17 mouse cellular contexts compared by ENCODE assay signal in genomic region chr14:78355381-78355780, GRCm38 (mm10).
DNase-seq lines count a peak whose midpoint lies in the region.
"Had no signal": no experiment of that assay in that cellular context is flagged by ENCODE, and none has a peak within 500 bp of the region (broad histone marks: within the 10 kb centered on the region; RNA-seq: fewer than 3 reads in every experiment).

No protein-coding gene starts in this region.

- DNase-seq in thymus, adult 18-20 months = peak; percentile 25 to 39
- peak; percentile 39 to 40 for DNase-seq in thymus, postnatal 10 days (ENCODE audit: low spot score in 2 of 2)
- DNase-seq in thymus, postnatal 36 days = peak; percentile 26 to 50
- DNase-seq in lung, adult 18-20 months = no peak
- no peak for DNase-seq in right cerebral cortex, postnatal 14 days
- DNase-seq in urinary bladder, postnatal 10 days (ENCODE audit: low spot score) = no peak
- DNase-seq: adrenal gland, adult 2 months; adrenal gland, postnatal 14 days; B cell, adult 2 months; cerebellum, adult 11-12 months; cerebellum, adult 8-10 months; cerebellum, postnatal 10 days; cerebellum, postnatal 36 days; embryo, embryonic 11 days; gastrocnemius, adult 2 months; gastrocnemius, postnatal 14 days; heart, adult 11 months had no signal

Comparison
In these comparisons a context has a peak if more than half of its experiments do, and no peak if none do; other contexts are left out.
1. DNase-seq: peak in thymus, adult 18-20 months (2 of 2), thymus, postnatal 10 days (2 of 2) and thymus, postnatal 36 days (2 of 2); none in lung, adult 18-20 months (0 of 2), right cerebral cortex, postnatal 14 days (single experiment) and urinary bladder, postnatal 10 days (single experiment).